9 mouse cellular contexts compared by ENCODE assay signal in the genomic region with DNA sequence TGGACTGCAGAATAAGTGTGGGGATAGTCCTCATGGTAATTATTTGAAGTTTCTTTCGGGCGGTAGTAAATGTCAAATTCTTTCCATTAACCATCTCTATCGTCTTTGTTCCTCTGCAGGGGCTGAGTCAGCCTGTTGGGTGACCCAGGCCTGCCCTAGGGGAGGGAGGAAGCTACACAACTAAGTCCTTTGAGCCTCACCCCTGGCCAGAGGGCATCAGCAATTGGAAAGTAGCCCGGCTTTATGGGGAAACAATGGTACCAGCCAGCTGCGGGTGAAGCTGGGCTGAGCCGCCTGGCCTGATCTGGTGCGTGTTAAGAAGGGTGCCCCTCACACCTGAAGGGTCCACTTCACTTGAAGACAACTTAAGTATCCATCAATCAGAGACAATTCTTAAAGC. TPM values are rescaled to one million over a fixed set of nuclear protein-coding genes. Genes with fewer than 3 reads are reported as not detected.
DNase-seq lines count a peak whose midpoint lies in the region; ATAC-seq and TF ChIP-seq lines count a peak whose summit lies in the region.
"Had no signal": no experiment of that assay in that cellular context is flagged by ENCODE, and none has a peak within 500 bp of the region (broad histone marks: within the 10 kb centered on the region; RNA-seq: fewer than 3 reads in every experiment).

No protein-coding gene starts in this region.

- no peak overlapping the region for H3K27ac ChIP-seq in hindbrain, embryonic 10.5 days
- no peak overlapping the region for H3K27ac ChIP-seq in hindbrain, embryonic 12.5 days
- no peak overlapping the region for H3K27ac ChIP-seq in stomach, postnatal 0 days (replicated peaks)
- no peak overlapping the region for H3K27ac ChIP-seq in midbrain, embryonic 10.5 days (replicated peaks)
- H3K27ac ChIP-seq: embryonic facial prominence, embryonic 15.5 days; lung, embryonic 15.5 days had no signal

- no peaks in the 10 kb centered on the region for H3K27me3 ChIP-seq in hindbrain, embryonic 10.5 days (ENCODE audit: insufficient read depth, poor library complexity, severe bottlenecking)
- no peaks in the 10 kb centered on the region for H3K27me3 ChIP-seq in hindbrain, embryonic 12.5 days
- no peaks in the 10 kb centered on the region for H3K27me3 ChIP-seq in stomach, postnatal 0 days (ENCODE audit: control insufficient read depth, insufficient read depth, low read length)
- no peaks in the 10 kb centered on the region for H3K27me3 ChIP-seq in midbrain, embryonic 10.5 days (ENCODE audit: low read depth, poor library complexity, severe bottlenecking)
- H3K27me3 ChIP-seq: embryonic facial prominence, embryonic 15.5 days; lung, embryonic 15.5 days had no signal

- DNase-seq in hindbrain, embryonic 10.5 days (ENCODE audit: low spot score) = peak; percentile 6
- DNase-seq in right cerebral cortex, adult 18-20 months = peak; percentile 42
- no peak for DNase-seq in right cerebral cortex, adult 2 months (ENCODE audit: low spot score in 2 of 2)
- peak; percentile 12 to 23 for DNase-seq in heart, postnatal 14 days
- peak; percentile 25 for DNase-seq in stomach, postnatal 0 days (ENCODE audit: low spot score)
- no peak for DNase-seq in midbrain, embryonic 10.5 days (ENCODE audit: low spot score)

- H3K4me1 ChIP-seq in hindbrain, embryonic 10.5 days (replicated peaks) = no peaks in the 10 kb centered on the region; the same call in 1 of the 2 replicates
- H3K4me1 ChIP-seq in hindbrain, embryonic 12.5 days = no peaks in the 10 kb centered on the region
- no peaks in the 10 kb centered on the region for H3K4me1 ChIP-seq in stomach, postnatal 0 days (replicated peaks; ENCODE audit: control insufficient read depth, insufficient read depth)
- peaks cover 6% of the 10 kb centered on the region for H3K4me1 ChIP-seq in midbrain, embryonic 10.5 days
- H3K4me1 ChIP-seq: embryonic facial prominence, embryonic 15.5 days; lung, embryonic 15.5 days had no signal

- no peaks in the 10 kb centered on the region for H3K9me3 ChIP-seq in hindbrain, embryonic 10.5 days
- no peaks in the 10 kb centered on the region for H3K9me3 ChIP-seq in hindbrain, embryonic 12.5 days (replicated peaks)
- H3K9me3 ChIP-seq in stomach, postnatal 0 days (ENCODE audit: control insufficient read depth, low read length) = no peaks in the 10 kb centered on the region
- H3K9me3 ChIP-seq in midbrain, embryonic 10.5 days (replicated peaks) = no peaks in the 10 kb centered on the region
- H3K9me3 ChIP-seq: embryonic facial prominence, embryonic 15.5 days; lung, embryonic 15.5 days had no signal

- no peak for TF ChIP-seq CTCF in stomach, postnatal 0 days (IDR thresholded peaks at IDR 0.05; ENCODE audit: low read depth)

- intact Hi-C loops in heart, postnatal 14 days (cut with DNase I) = no loop called here

- H3K9ac ChIP-seq in hindbrain, embryonic 12.5 days = no peak overlapping the region
- H3K9ac ChIP-seq in stomach, postnatal 0 days (ENCODE audit: low read length) = no peak overlapping the region
- H3K9ac ChIP-seq: embryonic facial prominence, embryonic 15.5 days; lung, embryonic 15.5 days had no signal

- no peak overlapping the region for H3K4me3 ChIP-seq in hindbrain, embryonic 10.5 days
- H3K4me3 ChIP-seq in hindbrain, embryonic 12.5 days = no peak overlapping the region
- no peak overlapping the region for H3K4me3 ChIP-seq in stomach, postnatal 0 days (ENCODE audit: low read depth, low read length)
- no peak overlapping the region for H3K4me3 ChIP-seq in midbrain, embryonic 10.5 days
- H3K4me3 ChIP-seq: embryonic facial prominence, embryonic 15.5 days; lung, embryonic 15.5 days had no signal

- no peak for TF ChIP-seq EP300 in stomach, postnatal 0 days (optimal IDR thresholded peaks at IDR 0.05)

- 61% methylated on average over 7 of the region's 7 CpGs for WGBS in hindbrain, embryonic 10.5 days
- 65% methylated on average over 7 of the region's 7 CpGs for WGBS in hindbrain, embryonic 12.5 days
- 60% methylated on average over 7 of the region's 7 CpGs for WGBS in stomach, postnatal 0 days
- whole genome bisulfite sequencing in midbrain, embryonic 10.5 days = 79% methylated on average over 7 of the region's 7 CpGs

- no peak for ATAC-seq in hindbrain, embryonic 12.5 days (ENCODE audit: low FRiP score)
- ATAC-seq in stomach, postnatal 0 days (ENCODE audit: low FRiP score, low TSS enrichment) = peak; percentile 21; the same call in 1 of the 2 replicates

- no peaks in the 10 kb centered on the region for H3K36me3 ChIP-seq in hindbrain, embryonic 10.5 days
- H3K36me3 ChIP-seq in hindbrain, embryonic 12.5 days = no peaks in the 10 kb centered on the region
- H3K36me3 ChIP-seq in stomach, postnatal 0 days (ENCODE audit: control insufficient read depth, insufficient read depth, low read length) = no peaks in the 10 kb centered on the region
- no peaks in the 10 kb centered on the region for H3K36me3 ChIP-seq in midbrain, embryonic 10.5 days
- H3K36me3 ChIP-seq: embryonic facial prominence, embryonic 15.5 days; lung, embryonic 15.5 days had no signal

- H3K4me2 ChIP-seq in hindbrain, embryonic 12.5 days (replicated peaks) = no peak overlapping the region
- H3K4me2 ChIP-seq in stomach, postnatal 0 days (replicated peaks; ENCODE audit: low read depth) = no peak overlapping the region
- H3K4me2 ChIP-seq: embryonic facial prominence, embryonic 15.5 days; lung, embryonic 15.5 days had no signal

RNA-seq across cellular contexts. Expression of gene Ahcy, which starts 25.1 kb away (rescaled TPM):
- polyA plus RNA-seq in hindbrain, embryonic 10.5 days (2016; fragmentation: Nextera tagmentation; extraction: Ambion mirVana) = 85.0 and 105 TPM in 2 replicates
- 48.8 and 49.7 TPM in 2 replicates for polyA plus RNA-seq in hindbrain, embryonic 12.5 days (2016; fragmentation: Nextera tagmentation; extraction: Ambion mirVana)
- total RNA-seq in heart, postnatal 14 days (2021) = 10 to 100 TPM in 1 of 2 experiments, 1 to 10 TPM in 1; 8.8 to 11.3 TPM
- polyA plus RNA-seq in stomach, postnatal 0 days (2015; fragmentation: Nextera tagmentation; extraction: Ambion mirVana) = 23.8 and 25.2 TPM in 2 replicates
- 89.6 and 106 TPM in 2 replicates for polyA plus RNA-seq in midbrain, embryonic 10.5 days (2016; fragmentation: Nextera tagmentation; extraction: Ambion mirVana)

RNA-seq across cellular contexts. Expression of gene Itch, which starts 33.9 kb away (rescaled TPM):
- 50.9 and 55.8 TPM in 2 replicates for polyA plus RNA-seq in hindbrain, embryonic 10.5 days (2016; fragmentation: Nextera tagmentation; extraction: Ambion mirVana)
- 60.3 and 68.5 TPM in 2 replicates for polyA plus RNA-seq in hindbrain, embryonic 12.5 days (2016; fragmentation: Nextera tagmentation; extraction: Ambion mirVana)
- total RNA-seq in heart, postnatal 14 days (2021) = 10 to 100 TPM; 36.4 to 38.0 TPM
- 17.6 and 18.4 TPM in 2 replicates for polyA plus RNA-seq in stomach, postnatal 0 days (2015; fragmentation: Nextera tagmentation; extraction: Ambion mirVana)
- 54.6 and 58.2 TPM in 2 replicates for polyA plus RNA-seq in midbrain, embryonic 10.5 days (2016; fragmentation: Nextera tagmentation; extraction: Ambion mirVana)

Comparison
In these comparisons a context has a peak if more than half of its experiments do, and no peak if none do; other contexts are left out.
1. DNase-seq: peak in hindbrain, embryonic 10.5 days (single experiment), right cerebral cortex, adult 18-20 months (single experiment), heart, postnatal 14 days (2 of 2) and stomach, postnatal 0 days (single experiment); none in right cerebral cortex, adult 2 months (0 of 2) and midbrain, embryonic 10.5 days (single experiment).